Mouse (Mus musculus): ENCODE data around the gene Gnl1. TPM values are rescaled to one million over a fixed set of nuclear protein-coding genes. Genes with fewer than 3 reads are reported as not detected.
"Not testable (repeated sequence)": the region's sequence is repeated elsewhere in the genome, so short reads cannot be mapped to it uniquely, and the experiment has no call there.

Gnl1 gene
- 10 to 100 TPM; 32.8 to 33.1 TPM for total RNA-seq (2021)

GRCm38 (mm10) chr17:35979401-35980362 is at the start of gene Gnl1, which contains the start of gene Prr3:
Gene Gnl1 (plus strand): TSS chr17:35979851.
Gene Prr3 (minus strand): TSS chr17:35980236.
- DNase-seq: peak; percentile 95 to 96
- intact Hi-C loops (cut with DNase I): no loop called here

GRCm38 (mm10) chr17:35930627-35931026 is 49.0 kb upstream of the Gnl1 start:
- intact Hi-C loops (cut with DNase I): no loop called here
- no peak for DNase-seq

GRCm38 (mm10) chr17:35932608-35933007 is 47.0 kb upstream of the Gnl1 start:
- intact Hi-C loops (cut with DNase I): no loop called here

GRCm38 (mm10) chr17:35935763-35936162 is 43.9 kb upstream of the Gnl1 start:
- DNase-seq: not testable (repeated sequence)
- intact Hi-C loops (cut with DNase I): loop anchor here (5.0 kb wide), 2 partner anchors 177 to 257 kb away; partner anchors contain the start of gene H2-T3

More at GRCm38 (mm10) chr17:35932608-35933007, 47.0 kb upstream of the Gnl1 start:
- DNase-seq: no peak

- intact Hi-C loops (cut with DNase I): loop anchor here (1.0 to 5.0 kb wide), 3 partner anchors 55 to 254 kb away; partner anchors contain the start of gene H2-T3
- peak; percentile 45 to 62 for DNase-seq
Measured at GRCm38 (mm10) chr17:35937700-35938348, 41.8 kb upstream of the Gnl1 start.

- intact Hi-C loops (cut with DNase I): loop anchor here (5.0 kb wide), 2 partner anchors 173 to 253 kb away; partner anchors contain the start of gene H2-T3
- DNase-seq: no peak
Measured at GRCm38 (mm10) chr17:35939108-35939507, 40.5 kb upstream of the Gnl1 start.

GRCm38 (mm10) chr17:35939941-35940340 is 39.7 kb upstream of the Gnl1 start:
- intact Hi-C loops (cut with DNase I): loop anchor here (5.0 kb wide), 2 partner anchors 172 to 252 kb away; partner anchors contain the start of gene H2-T3
- DNase-seq: no peak

- intact Hi-C loops (cut with DNase I); DNase-seq: not testable (repeated sequence)
Measured at GRCm38 (mm10) chr17:35950946-35951345, 28.7 kb upstream of the Gnl1 start.

- DNase-seq; intact Hi-C loops (cut with DNase I): not testable (repeated sequence)
Measured at GRCm38 (mm10) chr17:35952559-35952958, 27.1 kb upstream of the Gnl1 start.

- intact Hi-C loops (cut with DNase I): no loop called here
- no peak for DNase-seq
Measured at GRCm38 (mm10) chr17:35954665-35955064, 25.0 kb upstream of the Gnl1 start.

GRCm38 (mm10) chr17:35958533-35959223 is 21.0 kb upstream of the Gnl1 start:
- no peak for DNase-seq
- intact Hi-C loops (cut with DNase I): no loop called here

- DNase-seq: no peak
- intact Hi-C loops (cut with DNase I): no loop called here
Measured at GRCm38 (mm10) chr17:35963279-35963678, 16.4 kb upstream of the Gnl1 start.

GRCm38 (mm10) chr17:35967621-35968020 is 12.0 kb upstream of the Gnl1 start:
- DNase-seq: no peak
- intact Hi-C loops (cut with DNase I): no loop called here

GRCm38 (mm10) chr17:35969418-35970389 is 9.9 kb upstream of the Gnl1 start, which contains the start of gene Abcf1:
Gene Abcf1 (minus strand): TSS chr17:35969761.
- DNase-seq: peak; percentile 99
- intact Hi-C loops (cut with DNase I): no loop called here

- no peak for DNase-seq
- intact Hi-C loops (cut with DNase I): no loop called here
Measured at GRCm38 (mm10) chr17:35972131-35972530, 7.5 kb upstream of the Gnl1 start.

GRCm38 (mm10) chr17:35978811-35979400 is 745 bp upstream of the Gnl1 start:
- intact Hi-C loops (cut with DNase I): no loop called here
- DNase-seq: no peak

- intact Hi-C loops (cut with DNase I): no loop called here
- DNase-seq: peak; percentile 67 to 69
Measured at GRCm38 (mm10) chr17:35980363-35980754, 708 bp downstream of the Gnl1 start.

GRCm38 (mm10) chr17:35981776-35982175 is 2.1 kb downstream of the Gnl1 start:
- no peak for DNase-seq
- intact Hi-C loops (cut with DNase I): no loop called here

GRCm38 (mm10) chr17:35991781-35992180 is 12.1 kb downstream of the Gnl1 start:
- DNase-seq: peak; percentile 33 to 46
- intact Hi-C loops (cut with DNase I): loop anchor here (5.0 kb wide), 1 partner anchor 159 kb away; no protein-coding TSS in a partner anchor
